14 mouse cellular contexts compared by ENCODE assay signal in genomic region chr11:96282795-96283430, GRCm38 (mm10). TPM values are rescaled to one million over a fixed set of nuclear protein-coding genes. Genes with fewer than 3 reads are reported as not detected.
DNase-seq lines count a peak whose midpoint lies in the region; ATAC-seq and TF ChIP-seq lines count a peak whose summit lies in the region.
"Had no signal": no experiment of that assay in that cellular context is flagged by ENCODE, and none has a peak within 500 bp of the region (broad histone marks: within the 10 kb centered on the region; RNA-seq: fewer than 3 reads in every experiment).

No protein-coding gene starts in this region.

- WGBS in forebrain, embryonic 11.5 days = under 1% methylated on average over 45 of the region's 49 CpGs
- under 1% methylated on average over 48 of the region's 49 CpGs for WGBS in forebrain, embryonic 13.5 days
- WGBS in midbrain, embryonic 11.5 days = under 1% methylated on average over 48 of the region's 49 CpGs
- WGBS in midbrain, embryonic 13.5 days = 1% methylated on average over 49 of the region's 49 CpGs
- 1% methylated on average over 49 of the region's 49 CpGs for WGBS in stomach, embryonic 16.5 days

- TF ChIP-seq CTCF in left cerebral cortex, adult 2 months (IDR thresholded peaks at IDR 0.05) = no peak

- H3K4me3 ChIP-seq in forebrain, embryonic 11.5 days (ENCODE audit: low read depth, low read length) = no peak overlapping the region
- no peak overlapping the region for H3K4me3 ChIP-seq in forebrain, embryonic 13.5 days
- H3K4me3 ChIP-seq in midbrain, embryonic 11.5 days (ENCODE audit: low read depth, low read length) = no peak overlapping the region
- H3K4me3 ChIP-seq in midbrain, embryonic 13.5 days (replicated peaks) = no peak overlapping the region
- H3K4me3 ChIP-seq in stomach, embryonic 16.5 days (replicated peaks; ENCODE audit: low read length) = peak overlapping the region; percentile 55
- H3K4me3 ChIP-seq in left cerebral cortex, adult 2 months = no peak overlapping the region

- H3K4me1 ChIP-seq in forebrain, embryonic 11.5 days (replicated peaks; ENCODE audit: control insufficient read depth, insufficient read depth, low read length) = no peaks in the 10 kb centered on the region; the same call in none of the 2 replicates
- H3K4me1 ChIP-seq in forebrain, embryonic 13.5 days = peaks cover 14% of the 10 kb centered on the region
- H3K4me1 ChIP-seq in midbrain, embryonic 11.5 days (ENCODE audit: control insufficient read depth, insufficient read depth, low read length) = no peaks in the 10 kb centered on the region
- H3K4me1 ChIP-seq in midbrain, embryonic 13.5 days (replicated peaks) = peaks cover 13% of the 10 kb centered on the region; the same call in 1 of the 2 replicates
- no peaks in the 10 kb centered on the region for H3K4me1 ChIP-seq in stomach, embryonic 16.5 days (ENCODE audit: control insufficient read depth, insufficient read depth, low read length)

- no peaks in the 10 kb centered on the region for H3K36me3 ChIP-seq in forebrain, embryonic 11.5 days (ENCODE audit: control insufficient read depth, insufficient read depth, low read length)
- no peaks in the 10 kb centered on the region for H3K36me3 ChIP-seq in forebrain, embryonic 13.5 days (ENCODE audit: poor library complexity, severe bottlenecking)
- no peaks in the 10 kb centered on the region for H3K36me3 ChIP-seq in midbrain, embryonic 11.5 days (ENCODE audit: control insufficient read depth, insufficient read depth, low read length)
- no peaks in the 10 kb centered on the region for H3K36me3 ChIP-seq in midbrain, embryonic 13.5 days
- H3K36me3 ChIP-seq in stomach, embryonic 16.5 days (ENCODE audit: control insufficient read depth, insufficient read depth, low read length) = no peaks in the 10 kb centered on the region

- intact Hi-C loops in left cerebral cortex, postnatal 25 days (cut with DNase I) = loop anchor here (5.0 kb wide), 2 partner anchors 254 to 276 kb away; partner anchors contain the start of gene Igf2bp1
- intact Hi-C loops in left cerebral cortex, adult 2 months (cut with DNase I) = no loop called here

- H3K27me3 ChIP-seq in forebrain, embryonic 11.5 days (ENCODE audit: control insufficient read depth, insufficient read depth, low read length) = peaks cover 97% of the 10 kb centered on the region
- H3K27me3 ChIP-seq in forebrain, embryonic 13.5 days = peaks cover 99% of the 10 kb centered on the region
- peaks cover 100% of the 10 kb centered on the region for H3K27me3 ChIP-seq in midbrain, embryonic 11.5 days (ENCODE audit: control insufficient read depth, insufficient read depth, low read length)
- H3K27me3 ChIP-seq in midbrain, embryonic 13.5 days = peaks cover 98% of the 10 kb centered on the region
- H3K27me3 ChIP-seq in stomach, embryonic 16.5 days (ENCODE audit: control insufficient read depth, insufficient read depth, low read length) = peaks cover 53% of the 10 kb centered on the region

- ATAC-seq in forebrain, embryonic 11.5 days (replicated peaks; ENCODE audit: low FRiP score) = no peak
- ATAC-seq in forebrain, embryonic 13.5 days = no peak
- ATAC-seq in midbrain, embryonic 11.5 days (ENCODE audit: low FRiP score) = peak; percentile 22; the same call in 1 of the 2 replicates
- ATAC-seq in midbrain, embryonic 13.5 days = no peak
- no peak for ATAC-seq in stomach, embryonic 16.5 days (ENCODE audit: insufficient read depth, low FRiP score)

- H3K27ac ChIP-seq in forebrain, embryonic 11.5 days (ENCODE audit: low read depth, low read length) = no peak overlapping the region
- H3K27ac ChIP-seq in forebrain, embryonic 13.5 days = no peak overlapping the region
- no peak overlapping the region for H3K27ac ChIP-seq in midbrain, embryonic 11.5 days (ENCODE audit: low read depth, low read length)
- H3K27ac ChIP-seq in midbrain, embryonic 13.5 days = no peak overlapping the region
- peak overlapping the region; percentile 90; the same call in 1 of the 2 replicates for H3K27ac ChIP-seq in stomach, embryonic 16.5 days (ENCODE audit: low read length)
- no peak overlapping the region for H3K27ac ChIP-seq in left cerebral cortex, adult 2 months

- H3K9me3 ChIP-seq in forebrain, embryonic 11.5 days (ENCODE audit: control insufficient read depth, low read length) = no peaks in the 10 kb centered on the region
- H3K9me3 ChIP-seq in forebrain, embryonic 13.5 days (replicated peaks) = no peaks in the 10 kb centered on the region
- H3K9me3 ChIP-seq in midbrain, embryonic 11.5 days (ENCODE audit: control insufficient read depth, low read length) = no peaks in the 10 kb centered on the region
- H3K9me3 ChIP-seq in midbrain, embryonic 13.5 days = no peaks in the 10 kb centered on the region
- no peaks in the 10 kb centered on the region for H3K9me3 ChIP-seq in stomach, embryonic 16.5 days (replicated peaks; ENCODE audit: control insufficient read depth, low read length)

- no peak overlapping the region for H3K9ac ChIP-seq in forebrain, embryonic 11.5 days (ENCODE audit: low read length)
- H3K9ac ChIP-seq in forebrain, embryonic 13.5 days = no peak overlapping the region
- H3K9ac ChIP-seq in midbrain, embryonic 11.5 days (ENCODE audit: low read length) = no peak overlapping the region
- H3K9ac ChIP-seq in midbrain, embryonic 13.5 days (replicated peaks) = no peak overlapping the region
- H3K9ac ChIP-seq in stomach, embryonic 16.5 days (ENCODE audit: low read length) = peak overlapping the region; percentile 69

- no peak overlapping the region for H3K4me2 ChIP-seq in forebrain, embryonic 11.5 days (ENCODE audit: low read depth, low read length, severe bottlenecking)
- no peak overlapping the region for H3K4me2 ChIP-seq in forebrain, embryonic 13.5 days
- no peak overlapping the region for H3K4me2 ChIP-seq in midbrain, embryonic 11.5 days
- no peak overlapping the region for H3K4me2 ChIP-seq in midbrain, embryonic 13.5 days (replicated peaks)
- H3K4me2 ChIP-seq in stomach, embryonic 16.5 days (ENCODE audit: low read depth, low read length) = peak overlapping the region; percentile 65

- DNase-seq in forebrain, embryonic 11.5 days (ENCODE audit: low spot score) = peak; percentile 81
- DNase-seq in midbrain, embryonic 11.5 days (ENCODE audit: low spot score, missing footprints) = peak; percentile 96
- DNase-seq in kidney, postnatal 25 days = peak; percentile 27 to 74
- DNase-seq in left cerebral cortex, postnatal 25 days (ENCODE audit: low spot score in 2 of 2) = no peak
- no peak for DNase-seq in left cerebral cortex, adult 2 months (ENCODE audit: extremely low spot score in 1 of 2, low spot score in 2 of 2)
- DNase-seq: adrenal gland, postnatal 25 days; gastrocnemius, postnatal 25 days; right cerebral cortex, postnatal 4 days had no signal

RNA-seq across cellular contexts. Expression of gene Hoxb8, which starts 1.2 kb away (rescaled TPM):
- polyA plus RNA-seq in forebrain, embryonic 11.5 days (2014; fragmentation: Nextera tagmentation; extraction: Ambion mirVana) = not detected in 2 replicates
- not detected in 2 replicates for polyA plus RNA-seq in forebrain, embryonic 13.5 days (2015; fragmentation: Nextera tagmentation; extraction: Ambion mirVana)
- not detected in 2 replicates for polyA plus RNA-seq in midbrain, embryonic 11.5 days (2014; fragmentation: Nextera tagmentation; extraction: Ambion mirVana)
- not detected in 2 replicates for polyA plus RNA-seq in midbrain, embryonic 13.5 days (2015; fragmentation: Nextera tagmentation; extraction: Ambion mirVana)
- 0.44 and 1.5 TPM in 2 replicates for polyA plus RNA-seq in stomach, embryonic 16.5 days (2015; fragmentation: Nextera tagmentation; extraction: Ambion mirVana)
- total RNA-seq in left cerebral cortex, postnatal 25 days (2021) = not detected
- not detected for total RNA-seq in left cerebral cortex, adult 2 months (2021)
- total RNA-seq: left cerebral cortex, adult 8-10 months; monocyte, adult 5-6 weeks had no signal
- polyA plus RNA-seq: cortical plate, adult 2 months had no signal

RNA-seq across cellular contexts. Expression of gene Hoxb7, which starts 3.5 kb away (rescaled TPM):
- 0.21 TPM in 1 of 2 replicates, not detected in the other for polyA plus RNA-seq in forebrain, embryonic 11.5 days (2014; fragmentation: Nextera tagmentation; extraction: Ambion mirVana)
- polyA plus RNA-seq in forebrain, embryonic 13.5 days (2015; fragmentation: Nextera tagmentation; extraction: Ambion mirVana) = not detected in 2 replicates
- polyA plus RNA-seq in midbrain, embryonic 11.5 days (2014; fragmentation: Nextera tagmentation; extraction: Ambion mirVana) = not detected in 2 replicates
- not detected in 2 replicates for polyA plus RNA-seq in midbrain, embryonic 13.5 days (2015; fragmentation: Nextera tagmentation; extraction: Ambion mirVana)
- polyA plus RNA-seq in stomach, embryonic 16.5 days (2015; fragmentation: Nextera tagmentation; extraction: Ambion mirVana) = 6.3 and 8.3 TPM in 2 replicates
- total RNA-seq in left cerebral cortex, postnatal 25 days (2021) = not detected
- total RNA-seq in left cerebral cortex, adult 2 months (2021) = not detected
- total RNA-seq: left cerebral cortex, adult 8-10 months; monocyte, adult 5-6 weeks had no signal
- polyA plus RNA-seq: cortical plate, adult 2 months had no signal

RNA-seq across cellular contexts. Expression of gene Hoxb6, which starts 9.4 kb away (rescaled TPM):
- polyA plus RNA-seq in forebrain, embryonic 11.5 days (2014; fragmentation: Nextera tagmentation; extraction: Ambion mirVana) = not detected in 2 replicates
- not detected in 2 replicates for polyA plus RNA-seq in forebrain, embryonic 13.5 days (2015; fragmentation: Nextera tagmentation; extraction: Ambion mirVana)
- polyA plus RNA-seq in midbrain, embryonic 11.5 days (2014; fragmentation: Nextera tagmentation; extraction: Ambion mirVana) = not detected in 2 replicates
- polyA plus RNA-seq in midbrain, embryonic 13.5 days (2015; fragmentation: Nextera tagmentation; extraction: Ambion mirVana) = not detected in 2 replicates
- 5.6 and 8.3 TPM in 2 replicates for polyA plus RNA-seq in stomach, embryonic 16.5 days (2015; fragmentation: Nextera tagmentation; extraction: Ambion mirVana)
- not detected for total RNA-seq in left cerebral cortex, postnatal 25 days (2021)
- not detected for total RNA-seq in left cerebral cortex, adult 2 months (2021)
- total RNA-seq: left cerebral cortex, adult 8-10 months; monocyte, adult 5-6 weeks had no signal
- polyA plus RNA-seq: cortical plate, adult 2 months had no signal

RNA-seq across cellular contexts. Expression of gene Hoxb9, which starts 11.7 kb away (rescaled TPM):
- polyA plus RNA-seq in forebrain, embryonic 11.5 days (2014; fragmentation: Nextera tagmentation; extraction: Ambion mirVana) = not detected in 2 replicates
- not detected in 2 replicates for polyA plus RNA-seq in forebrain, embryonic 13.5 days (2015; fragmentation: Nextera tagmentation; extraction: Ambion mirVana)
- not detected in 2 replicates for polyA plus RNA-seq in midbrain, embryonic 11.5 days (2014; fragmentation: Nextera tagmentation; extraction: Ambion mirVana)
- not detected in 2 replicates for polyA plus RNA-seq in midbrain, embryonic 13.5 days (2015; fragmentation: Nextera tagmentation; extraction: Ambion mirVana)
- 0.14 and 0.16 TPM in 2 replicates for polyA plus RNA-seq in stomach, embryonic 16.5 days (2015; fragmentation: Nextera tagmentation; extraction: Ambion mirVana)
- not detected for total RNA-seq in left cerebral cortex, postnatal 25 days (2021)
- not detected for total RNA-seq in left cerebral cortex, adult 2 months (2021)
- total RNA-seq: monocyte, adult 5-6 weeks had no signal
- polyA plus RNA-seq: cortical plate, adult 2 months had no signal

RNA-seq across cellular contexts. Expression of gene Hoxb5, which starts 20.2 kb away (rescaled TPM):
- polyA plus RNA-seq in forebrain, embryonic 11.5 days (2014; fragmentation: Nextera tagmentation; extraction: Ambion mirVana) = 0.21 TPM in 1 of 2 replicates, not detected in the other
- polyA plus RNA-seq in forebrain, embryonic 13.5 days (2015; fragmentation: Nextera tagmentation; extraction: Ambion mirVana) = 0.09 TPM in 1 of 2 replicates, not detected in the other
- polyA plus RNA-seq in midbrain, embryonic 11.5 days (2014; fragmentation: Nextera tagmentation; extraction: Ambion mirVana) = not detected in 2 replicates
- 0.08 TPM in 1 of 2 replicates, not detected in the other for polyA plus RNA-seq in midbrain, embryonic 13.5 days (2015; fragmentation: Nextera tagmentation; extraction: Ambion mirVana)
- 13.8 TPM in 2 replicates for polyA plus RNA-seq in stomach, embryonic 16.5 days (2015; fragmentation: Nextera tagmentation; extraction: Ambion mirVana)
- not detected for total RNA-seq in left cerebral cortex, postnatal 25 days (2021)
- not detected for total RNA-seq in left cerebral cortex, adult 2 months (2021)
- total RNA-seq: left cerebral cortex, adult 8-10 months; monocyte, adult 5-6 weeks had no signal
- polyA plus RNA-seq: cortical plate, adult 2 months had no signal

Comparison
In these comparisons a context has a peak if more than half of its experiments do, and no peak if none do; other contexts are left out.
1. DNase-seq: peak in forebrain, embryonic 11.5 days (single experiment), midbrain, embryonic 11.5 days (single experiment) and kidney, postnatal 25 days (2 of 2); none in left cerebral cortex, postnatal 25 days (0 of 2) and left cerebral cortex, adult 2 months (0 of 2).